Mouse (Mus musculus): ENCODE measurements around the gene Rabep1.
A peak's percentile ranks its signal among the peaks of the same experiment; 100 is the strongest.

The Rabep1 gene

DNA sequence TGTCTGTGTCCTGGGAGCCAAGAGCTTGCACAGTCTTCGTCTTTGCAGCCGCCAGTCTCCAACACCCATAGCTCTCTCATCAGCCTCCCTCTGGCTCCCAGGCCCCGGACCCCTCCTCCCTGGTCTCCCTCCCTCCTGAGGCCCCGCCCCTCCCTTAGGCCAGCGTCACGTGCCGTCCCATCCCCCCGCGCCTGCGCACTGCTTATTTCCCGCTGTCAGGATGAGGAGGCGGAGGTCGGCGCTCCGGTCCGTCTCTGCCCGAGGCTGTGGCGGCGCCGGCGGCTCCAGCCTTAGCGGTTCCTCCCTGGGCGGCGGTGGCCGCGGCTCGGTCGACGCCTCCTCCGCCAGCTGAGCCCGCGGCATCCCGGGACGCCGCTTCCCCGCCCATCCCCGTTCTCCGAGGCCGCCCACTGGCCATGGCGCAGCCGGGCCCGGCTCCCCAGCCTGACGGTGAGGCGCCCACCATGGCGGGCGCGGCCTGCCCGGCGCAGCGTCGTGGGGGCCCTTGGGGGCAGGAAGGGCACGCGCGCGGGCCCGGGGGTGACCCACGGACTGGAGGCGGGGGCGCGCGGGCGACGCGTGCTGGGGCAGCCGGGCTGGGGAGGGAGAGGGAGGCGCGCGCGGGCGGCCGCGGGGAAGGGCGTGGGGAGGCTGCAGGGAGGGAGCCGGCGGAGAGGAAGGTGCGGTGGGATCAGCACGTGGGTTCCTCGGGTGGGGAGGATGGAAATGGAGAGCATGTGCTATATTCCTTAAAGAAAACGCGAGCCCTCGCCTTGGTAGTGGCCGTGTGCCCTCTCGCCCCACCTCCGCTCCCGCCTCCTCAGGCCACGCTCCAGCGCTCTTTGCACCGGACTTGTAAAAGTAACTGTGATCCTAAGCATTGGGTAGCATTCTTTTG is at the start of gene Rabep1:
TSS of gene Rabep1 (plus strand) at position 220 of the 898 bp plus-strand sequence.
- ATAC-seq (ENCODE audit: low TSS enrichment) = peak; percentile 81

DNA sequence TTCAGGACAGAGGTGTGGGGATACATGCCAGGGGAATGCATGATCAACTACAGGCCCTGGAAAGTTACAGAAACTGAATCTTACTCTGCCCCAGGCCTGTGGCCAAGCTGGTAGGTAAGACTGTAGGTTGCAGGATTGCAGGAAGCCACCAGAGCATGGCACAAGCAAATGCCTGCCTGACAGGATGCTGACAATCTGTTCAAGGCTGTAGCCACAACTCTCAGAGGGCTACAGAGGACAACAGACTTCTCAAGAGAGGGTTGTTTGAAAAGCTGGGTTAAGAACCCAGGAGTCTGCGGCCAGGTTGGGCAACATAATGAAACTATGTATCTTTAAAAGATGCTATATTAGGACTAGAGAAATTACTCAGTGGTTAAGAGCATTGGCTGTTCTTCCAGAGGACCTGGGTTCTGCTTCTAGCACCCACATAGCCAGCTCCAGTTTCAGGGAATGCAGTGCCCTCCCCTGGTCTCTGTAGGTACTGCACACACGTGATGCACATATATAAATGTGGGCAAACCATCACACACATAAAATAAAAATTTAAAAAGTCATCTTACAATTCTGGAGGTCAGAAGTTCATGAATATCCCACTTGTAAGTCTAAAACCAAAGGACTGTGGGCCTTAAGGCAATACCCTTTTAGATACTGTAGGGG is 42.2 kb upstream of the Rabep1 start:
- ATAC-seq (ENCODE audit: low TSS enrichment) = no peak

DNA sequence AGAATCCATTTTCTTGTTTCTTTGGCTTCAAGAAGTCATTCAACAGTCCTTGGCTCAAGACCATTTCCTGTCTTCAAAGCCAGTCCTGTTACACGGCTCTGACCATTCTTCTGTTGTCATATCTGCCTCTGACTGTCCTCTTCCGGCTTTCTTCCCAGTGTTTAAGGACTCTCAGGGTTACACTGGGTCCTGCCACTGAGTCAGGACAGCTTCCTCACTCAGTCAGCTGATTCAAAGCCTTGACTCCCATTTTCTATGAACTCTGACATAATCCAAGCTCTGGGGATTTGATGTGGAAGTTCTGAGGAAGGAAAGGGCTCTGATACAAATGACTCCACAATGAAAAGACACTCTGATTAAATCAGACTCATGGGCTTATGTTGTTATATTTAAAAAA is 41.7 kb upstream of the Rabep1 start:
- no peak for ATAC-seq (ENCODE audit: low TSS enrichment)

DNA sequence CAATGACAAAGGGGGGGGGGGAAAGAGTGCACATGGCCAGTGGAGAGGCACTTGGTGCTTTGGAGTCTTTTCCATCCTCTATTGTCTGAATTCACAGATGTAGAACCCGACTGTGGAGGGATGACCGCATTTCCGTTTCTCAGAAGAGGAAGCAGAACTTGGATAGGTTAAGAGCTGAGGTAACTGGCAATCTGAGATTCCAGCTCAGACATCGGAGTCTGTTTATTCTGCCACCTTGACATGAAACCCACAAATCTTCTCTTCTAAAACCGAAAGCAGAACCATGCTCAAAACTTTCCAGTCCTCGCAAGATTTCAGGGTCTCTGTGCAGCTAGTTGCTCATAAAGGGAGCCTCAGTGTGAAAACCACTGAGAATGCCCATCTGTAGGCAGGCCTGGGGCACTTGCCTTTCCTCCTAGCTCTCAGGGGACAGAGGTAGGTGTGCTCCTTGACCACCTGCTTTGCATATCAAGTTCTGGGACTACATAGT is 40.8 kb upstream of the Rabep1 start:
- no peak for ATAC-seq (ENCODE audit: low TSS enrichment)

DNA sequence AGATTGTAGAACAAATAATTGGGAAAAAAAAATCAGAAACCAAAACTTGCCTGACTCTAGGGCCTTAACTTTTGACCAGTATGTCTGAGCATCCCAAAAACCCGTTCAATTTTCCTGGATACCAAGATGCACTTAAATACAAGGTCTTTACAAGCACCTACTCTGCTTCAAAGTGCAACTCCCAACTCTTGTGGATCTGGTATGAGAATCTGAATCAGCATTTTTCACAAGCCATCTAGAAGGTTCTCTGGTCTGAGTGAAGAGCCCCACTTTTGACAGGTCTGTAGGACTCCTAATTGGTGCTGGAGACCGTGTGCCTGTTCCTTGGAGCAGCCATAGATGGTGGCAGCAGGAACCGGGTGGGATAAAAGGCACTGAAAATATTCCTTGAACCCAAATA is 40.2 kb upstream of the Rabep1 start:
- no peak for ATAC-seq (ENCODE audit: low TSS enrichment)

DNA sequence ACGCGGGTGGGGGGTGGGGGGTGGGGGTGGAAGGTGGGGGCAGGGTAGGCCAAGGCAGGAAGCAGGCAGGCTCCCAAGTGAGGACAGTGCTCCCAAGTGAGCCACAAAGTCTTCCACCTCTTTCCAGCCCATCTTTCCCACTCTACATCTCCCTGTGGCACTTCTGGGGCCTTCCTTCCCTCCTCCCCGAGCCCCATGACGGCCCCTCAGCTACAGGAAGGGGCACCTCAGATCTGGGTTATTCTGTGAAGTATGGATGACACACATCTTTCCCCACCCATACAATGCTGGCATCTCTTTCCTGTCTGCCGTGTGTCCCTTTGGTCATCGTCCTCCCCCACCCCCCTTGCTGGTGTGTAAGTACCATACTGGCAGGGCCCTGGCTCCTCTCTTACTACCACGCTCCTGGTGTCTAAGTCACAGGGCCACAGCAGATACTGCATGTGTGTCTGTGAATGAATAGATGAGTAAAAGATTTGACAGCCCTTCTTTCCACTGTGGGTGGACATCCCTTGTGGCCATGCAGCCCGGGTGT is 38.9 kb upstream of the Rabep1 start:
- no peak for ATAC-seq (ENCODE audit: low TSS enrichment)

DNA sequence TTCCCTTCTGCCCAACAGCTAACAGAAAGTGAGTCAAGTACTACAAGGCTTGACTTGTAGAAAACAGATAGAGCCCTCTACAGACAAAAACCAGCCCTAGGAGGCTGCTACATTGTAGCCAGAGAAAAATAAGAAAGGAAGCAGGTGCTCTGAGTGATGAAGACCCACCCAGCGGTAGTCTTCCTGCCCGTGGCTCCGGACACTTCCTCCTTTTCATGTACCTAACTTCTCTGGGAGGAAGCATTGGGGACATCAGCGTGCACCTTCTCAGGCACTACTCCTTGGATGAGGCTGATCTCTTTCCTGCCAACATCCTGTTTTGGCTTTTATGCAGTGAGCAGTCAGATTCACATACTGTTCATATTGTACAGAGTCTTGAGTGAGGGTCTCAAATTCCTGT is 37.9 kb upstream of the Rabep1 start:
- no peak for ATAC-seq (ENCODE audit: low TSS enrichment)

DNA sequence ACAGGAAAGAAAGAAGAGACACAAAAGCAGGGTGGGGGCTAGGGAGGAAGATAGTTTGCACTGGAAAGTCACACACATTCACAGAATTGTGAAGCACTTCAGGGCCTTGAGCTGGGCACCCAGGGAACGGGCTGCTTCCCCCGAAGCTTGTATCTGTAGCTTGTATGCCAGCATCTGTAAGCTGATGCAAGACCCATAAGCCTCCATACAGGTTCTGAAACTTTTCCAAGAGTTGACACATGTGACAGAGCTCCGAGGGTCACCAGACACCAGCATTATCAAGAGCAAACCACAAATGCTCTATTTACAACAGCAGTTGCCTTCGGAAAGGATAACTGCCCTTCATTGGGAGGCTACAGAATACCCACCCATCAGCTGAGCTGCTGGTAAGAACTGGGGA is 36.9 kb upstream of the Rabep1 start:
- ATAC-seq (ENCODE audit: low TSS enrichment) = no peak

DNA sequence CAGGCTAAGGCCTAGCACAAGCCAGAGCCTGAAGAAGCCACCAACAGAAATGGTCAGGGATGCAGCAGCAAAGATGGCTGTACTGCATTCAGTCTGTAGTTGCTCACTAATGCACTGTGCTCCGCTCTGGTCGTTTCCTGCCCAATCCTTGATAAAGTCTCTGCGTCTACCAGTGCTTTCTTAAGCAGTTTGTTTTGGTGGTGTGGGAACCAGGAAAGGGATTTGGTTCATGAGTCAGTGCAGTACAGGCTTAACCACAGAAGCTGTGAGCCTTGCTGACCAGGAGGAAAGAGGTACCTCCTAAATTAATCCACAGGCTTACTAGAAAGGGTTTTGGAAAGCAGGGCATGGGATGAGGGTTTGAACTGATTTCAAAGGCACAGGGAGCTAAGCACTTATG is 36.5 kb upstream of the Rabep1 start:
- ATAC-seq (ENCODE audit: low TSS enrichment) = no peak

DNA sequence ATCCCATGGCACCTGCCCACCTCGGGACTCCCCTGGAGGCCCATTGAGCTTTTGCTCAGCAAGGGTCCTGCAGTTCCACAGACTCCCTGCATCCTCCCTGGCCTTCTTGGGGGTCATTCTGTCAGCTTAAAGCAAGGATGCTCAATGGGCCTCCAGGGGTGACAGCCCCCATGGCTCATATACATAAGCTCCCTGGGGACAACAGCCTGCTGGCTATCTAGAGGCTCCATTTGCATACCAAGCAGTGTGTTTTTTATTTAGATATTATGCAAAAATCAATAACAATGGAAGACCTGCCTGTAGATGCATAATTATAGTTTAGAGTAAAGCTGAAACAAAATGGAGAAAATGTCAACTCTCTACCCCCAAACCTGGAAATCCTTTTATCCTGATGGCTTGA is 35.6 kb upstream of the Rabep1 start:
- ATAC-seq (ENCODE audit: low TSS enrichment) = no peak

DNA sequence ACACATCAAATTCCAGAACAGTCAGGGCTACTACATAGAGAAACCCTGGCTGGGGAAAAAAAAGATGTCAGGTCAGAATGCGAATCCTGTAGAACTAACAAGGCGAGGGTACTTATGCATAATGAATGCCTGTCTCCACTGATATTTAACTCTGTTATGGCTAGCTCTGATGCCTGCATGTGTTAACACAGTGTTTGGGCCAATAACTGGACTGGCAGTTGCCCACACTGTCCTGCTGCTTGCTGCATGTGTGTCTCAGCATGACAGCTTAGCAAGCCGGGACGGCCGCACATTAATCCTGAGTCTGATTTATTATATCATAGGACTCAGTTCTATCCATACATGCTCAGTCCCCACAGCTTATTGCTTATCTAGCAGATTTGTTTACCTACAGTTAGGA is 33.5 kb upstream of the Rabep1 start:
- ATAC-seq (ENCODE audit: low TSS enrichment) = no peak

DNA sequence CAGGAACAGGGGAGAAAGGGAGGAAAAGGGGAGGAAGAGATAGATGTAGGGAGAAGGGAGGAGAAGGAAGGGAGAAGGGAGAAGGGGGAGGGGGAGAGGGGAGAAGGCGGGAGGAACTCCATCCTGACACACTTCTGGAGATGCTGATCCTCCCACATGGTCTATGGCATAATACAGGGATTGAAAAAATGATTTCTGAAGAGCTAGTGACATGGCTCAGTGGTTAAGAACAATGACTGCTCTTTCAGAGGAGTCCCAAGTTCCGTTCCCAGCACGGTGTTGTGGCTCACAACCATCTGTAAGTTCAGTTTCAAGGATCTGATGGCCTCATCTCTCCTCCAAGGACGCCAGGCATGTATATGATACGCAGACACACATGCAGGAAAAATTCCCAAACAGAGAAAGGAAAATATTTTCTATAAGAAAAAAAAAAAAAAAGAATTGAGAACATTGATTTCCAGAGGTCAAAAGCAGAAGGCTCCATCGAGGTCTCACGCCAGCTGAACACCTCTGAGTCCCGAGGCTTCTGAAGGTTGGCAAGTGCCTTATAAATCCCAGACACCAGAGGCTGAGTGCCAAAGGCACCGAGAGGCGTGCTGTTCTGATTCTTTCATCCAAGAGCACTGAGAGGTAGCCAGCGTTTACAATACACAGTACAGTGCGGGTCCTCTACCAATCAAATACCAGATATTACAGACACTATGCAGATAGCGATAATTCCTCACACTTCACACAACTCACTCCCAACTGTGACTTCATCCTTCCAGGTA is 32.9 kb upstream of the Rabep1 start:
- no peak for ATAC-seq (ENCODE audit: low TSS enrichment)

DNA sequence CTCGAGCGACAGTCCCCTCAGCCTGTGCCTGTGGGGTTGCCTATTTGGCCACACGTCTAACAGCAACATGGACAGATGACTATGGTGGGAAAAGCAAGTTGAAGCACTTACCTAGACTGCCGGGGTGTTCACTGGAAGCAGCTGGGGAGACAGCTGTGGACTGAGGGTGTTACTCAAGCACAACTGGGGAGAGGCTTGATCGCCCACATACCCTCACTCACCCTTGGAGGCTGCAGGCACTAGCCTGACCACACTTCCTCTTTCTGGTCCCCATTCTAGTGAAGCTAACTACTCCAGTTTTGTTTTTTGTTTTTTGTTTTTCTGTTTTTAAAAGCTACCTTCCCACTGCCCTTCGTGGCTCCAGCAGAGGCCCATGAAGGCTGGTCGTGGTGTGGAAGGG is 32.2 kb upstream of the Rabep1 start, which contains the start of gene Scimp:
TSS of gene Scimp (minus strand) at position 222 of the 400 bp plus-strand sequence.
- no peak for ATAC-seq (ENCODE audit: low TSS enrichment)

DNA sequence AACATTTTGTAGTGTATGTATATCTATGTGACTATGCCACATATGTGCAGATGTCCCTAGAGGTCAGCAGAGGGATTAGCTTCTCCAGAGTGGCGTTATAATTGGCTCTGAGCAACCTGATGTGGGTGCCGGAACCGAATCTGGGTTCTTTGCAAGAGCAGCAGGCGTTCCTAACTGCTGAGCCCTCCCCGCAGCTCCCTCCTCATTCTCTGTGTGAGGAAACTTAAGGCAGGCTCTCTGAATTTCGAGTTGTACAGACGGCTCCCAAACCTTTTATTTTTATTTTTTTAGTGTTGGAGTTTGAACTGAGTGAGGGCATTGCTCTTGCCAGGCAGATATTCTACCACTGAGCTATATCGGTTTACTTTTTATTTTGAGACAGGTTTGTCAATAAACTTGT is 29.5 kb upstream of the Rabep1 start:
- no peak for ATAC-seq (ENCODE audit: low TSS enrichment)

DNA sequence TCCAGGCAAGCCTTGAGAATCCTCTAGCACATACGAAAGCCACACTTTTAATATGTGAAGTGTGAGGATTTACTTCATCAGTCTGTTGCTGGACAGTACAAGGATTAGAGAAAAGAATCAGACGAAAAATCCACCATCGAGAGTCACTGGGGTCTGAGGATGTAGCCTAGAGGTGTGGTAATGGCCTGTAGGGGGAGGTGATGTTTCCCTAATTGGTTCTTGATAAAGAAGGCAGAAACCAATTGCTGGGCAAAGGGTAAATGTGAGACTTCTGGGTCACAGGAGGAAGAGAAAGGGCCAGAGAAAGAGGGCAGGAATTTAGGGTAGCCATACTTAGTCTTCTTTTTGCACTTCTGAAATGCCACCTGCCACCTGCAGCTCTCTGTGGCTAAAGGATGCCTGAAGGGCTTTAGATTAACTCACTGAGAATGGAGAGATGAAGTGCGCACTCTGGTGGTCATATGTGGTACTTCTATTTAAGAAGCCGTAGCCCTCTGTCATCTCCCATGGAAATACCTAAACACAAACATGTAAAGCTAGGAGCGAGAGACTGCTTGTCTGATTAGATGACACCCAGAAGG is 29.0 kb upstream of the Rabep1 start:
- peak; percentile 57; the same call in 1 of the 2 replicates for ATAC-seq (ENCODE audit: low TSS enrichment)

DNA sequence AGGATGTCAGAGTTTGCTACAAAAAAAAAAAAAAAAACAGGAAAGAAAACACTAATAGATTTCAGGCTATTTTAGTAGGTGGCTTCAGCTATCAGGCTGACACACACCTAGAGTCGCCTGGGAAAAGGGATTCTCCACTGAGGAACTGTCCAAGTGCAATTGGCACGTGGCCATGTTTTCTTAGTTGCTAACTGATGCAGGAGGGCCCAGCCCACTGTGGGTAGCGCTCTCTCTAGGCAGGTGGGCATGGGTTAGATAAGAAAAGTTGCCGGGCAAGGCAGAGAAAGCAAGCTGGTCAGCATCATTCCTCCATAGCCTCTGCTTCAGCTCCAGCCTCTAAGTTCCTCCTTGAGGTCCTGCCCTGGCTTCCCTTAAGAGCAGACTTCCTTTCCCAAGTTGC is 27.8 kb upstream of the Rabep1 start:
- no peak for ATAC-seq (ENCODE audit: low TSS enrichment)

DNA sequence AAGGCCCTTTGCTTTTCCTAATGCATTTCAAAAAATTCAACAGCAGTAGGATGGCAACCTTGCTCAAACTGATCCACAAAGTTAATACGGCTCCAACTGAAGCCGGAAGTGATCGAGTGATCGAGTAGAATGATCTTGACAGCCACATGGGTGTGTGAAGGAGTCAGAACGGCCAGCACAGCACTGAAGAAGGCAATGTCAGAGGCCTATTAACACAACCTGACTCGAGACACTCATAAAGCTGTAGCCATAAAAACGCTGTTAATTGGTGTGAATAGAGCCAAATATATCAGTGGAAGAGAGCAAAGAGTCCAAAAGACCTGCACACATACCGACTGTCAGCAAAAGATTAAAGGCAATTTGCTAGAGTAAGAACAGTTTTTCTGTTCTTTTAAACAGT is 24.5 kb upstream of the Rabep1 start:
- ATAC-seq (ENCODE audit: low TSS enrichment) = no peak

DNA sequence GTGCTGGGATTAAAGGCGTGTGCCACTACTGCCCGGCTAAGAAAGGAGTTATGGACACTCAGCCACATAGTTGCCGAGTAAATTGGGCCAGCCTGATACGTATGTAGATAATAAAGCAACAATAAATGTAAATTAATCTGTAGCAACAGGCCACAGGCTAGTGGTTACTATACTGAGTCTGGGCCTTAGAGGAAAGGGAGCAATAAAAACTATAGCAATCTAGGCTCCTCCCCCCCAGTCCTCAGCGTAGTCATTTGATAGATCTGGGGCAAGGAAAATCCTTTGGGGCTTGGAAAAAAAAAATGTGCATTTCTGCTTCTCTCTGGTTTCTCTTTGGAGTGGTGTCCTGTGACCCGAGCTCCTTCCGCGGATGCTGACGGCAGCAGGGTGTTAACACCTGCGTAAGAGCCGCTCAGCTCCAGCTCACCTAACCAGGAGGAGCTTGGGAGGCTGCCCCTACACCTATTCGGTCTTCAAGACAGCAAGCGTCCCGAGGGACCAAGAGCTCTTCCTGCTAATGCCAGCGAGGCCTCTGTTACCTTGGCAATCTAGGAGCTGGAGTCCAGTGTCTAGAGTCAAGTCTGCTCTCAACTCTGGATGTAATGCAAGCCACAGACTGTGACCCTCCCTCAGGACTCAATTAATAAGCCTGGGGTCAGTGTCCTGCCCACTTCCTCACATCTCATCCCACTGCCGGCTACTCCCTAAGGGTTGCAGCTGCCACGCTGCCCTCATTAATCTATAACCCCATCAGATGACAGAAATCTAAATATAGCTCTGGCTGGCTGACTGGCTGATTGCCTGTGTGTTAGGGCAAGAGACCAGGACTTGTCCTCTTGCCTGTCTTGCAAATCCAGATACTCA is 22.6 kb upstream of the Rabep1 start:
- no peak for ATAC-seq (ENCODE audit: low TSS enrichment)

DNA sequence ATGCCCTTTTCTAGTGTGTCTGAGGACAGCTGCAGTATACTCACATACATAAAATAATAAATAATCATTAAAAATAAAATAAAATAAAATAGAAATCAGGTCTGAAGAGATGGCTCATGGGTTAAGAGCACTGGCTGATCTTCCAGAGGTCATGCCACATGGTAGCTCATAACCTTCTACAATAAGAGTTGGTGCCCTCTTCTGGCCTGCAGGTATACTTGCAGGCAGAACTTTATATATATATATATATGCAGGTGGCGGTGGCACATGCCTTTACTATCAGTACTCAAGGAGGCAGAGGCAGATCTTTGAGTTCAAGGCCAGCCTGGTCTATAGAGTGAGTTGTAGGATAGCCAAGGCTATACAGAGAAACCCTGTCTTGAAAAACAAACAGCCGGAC is 18.4 kb upstream of the Rabep1 start:
- no peak for ATAC-seq (ENCODE audit: low TSS enrichment)

DNA sequence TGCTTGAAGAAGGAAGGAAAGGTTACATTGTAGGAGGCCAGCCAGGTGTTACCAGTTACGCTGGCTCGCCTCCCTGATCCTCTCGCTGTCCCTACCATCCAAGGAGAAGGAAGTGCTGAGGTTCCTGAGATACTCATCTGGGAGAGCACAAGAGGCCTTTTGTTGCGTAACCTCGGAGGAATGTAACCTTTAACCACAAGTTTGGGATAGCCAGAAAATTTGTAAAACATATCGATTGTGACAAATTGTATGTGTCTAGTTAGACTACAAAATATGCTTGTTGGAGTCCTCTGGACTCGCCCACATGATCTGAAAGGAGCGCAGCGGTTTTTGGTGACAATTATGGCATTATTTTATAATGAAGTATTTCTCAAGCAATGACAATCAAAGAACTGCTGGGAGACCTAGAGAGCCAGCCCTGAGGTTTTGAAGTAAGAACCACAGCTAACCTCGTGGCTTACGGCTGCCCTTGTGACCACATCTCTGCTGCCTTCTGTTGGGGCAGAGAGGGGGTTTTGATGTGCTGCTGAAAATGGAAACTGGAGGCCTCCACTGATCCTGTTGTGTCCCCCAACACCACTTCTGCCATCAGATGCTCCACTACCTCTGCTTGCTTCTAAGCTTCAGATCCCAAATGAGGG is 15.5 kb upstream of the Rabep1 start:
- ATAC-seq (ENCODE audit: low TSS enrichment) = no peak
